Mouse (Mus musculus) heart, embryonic 11.5 days (tissue): Measurements from ENCODE around the gene Dgkq. TPM values are rescaled to one million over a fixed set of nuclear protein-coding genes. Genes with fewer than 3 reads are reported as not detected.

Experiments
- ATAC-seq: fragments of 200-750 bp; cut with Nextera tagmentation; replicated peaks from 2 replicates; pipeline ENCODE4 v1.8.0; 2017; ENCODE audit warnings: moderate library complexity; ENCODE audit not compliant: insufficient number of reproducible peaks, low FRiP score, low TSS enrichment
- H3K27ac ChIP-seq: fragments of 300-500 bp; sonication (generic); 2 replicates; pipeline ENCODE4 v1.5.1; 2014; ENCODE audit warnings: mild to moderate bottlenecking, low read depth, low read length
- H3K27me3 ChIP-seq: fragments of 300-500 bp; sonication (generic); 2 replicates; pipeline ENCODE4 v1.6.1; 2014; ENCODE audit warnings: mild to moderate bottlenecking, low read length, mixed read lengths; ENCODE audit not compliant: control insufficient read depth, insufficient read depth
- H3K36me3 ChIP-seq: fragments of 300-500 bp; sonication (generic); 2 replicates; pipeline ENCODE4 v1.6.1; 2014; ENCODE audit warnings: mild to moderate bottlenecking, low read length, moderate library complexity, mixed read lengths; ENCODE audit not compliant: control insufficient read depth, insufficient read depth
- H3K4me1 ChIP-seq: fragments of 300-500 bp; sonication (generic); 2 replicates; pipeline ENCODE4 v1.6.1; 2014; ENCODE audit warnings: low read length; ENCODE audit not compliant: control insufficient read depth, insufficient read depth
- H3K4me2 ChIP-seq: fragments of 300-500 bp; sonication (generic); 2 replicates; pipeline ENCODE4 v1.6.1; 2014; ENCODE audit warnings: mild to moderate bottlenecking, moderate library complexity
- H3K4me3 ChIP-seq: fragments of 300-500 bp; sonication (generic); 2 replicates; pipeline ENCODE4 v1.5.1; 2014; ENCODE audit warnings: low read depth, low read length
- H3K9ac ChIP-seq: fragments of 300-500 bp; sonication (generic); 2 replicates; pipeline ENCODE4 v1.6.1; 2014; ENCODE audit warnings: mild to moderate bottlenecking, low read depth, low read length, moderate library complexity
- H3K9me3 ChIP-seq: fragments of 300-500 bp; sonication (generic); replicated peaks from 2 replicates; pipeline ENCODE4 v1.6.1; 2016; ENCODE audit warnings: low read length; ENCODE audit not compliant: control insufficient read depth
- WGBS: fragments of 180-500 bp; shearing (Covaris S2); extraction: QIAGEN DNeasy Blood & Tissue Kit; methylation state at CpG from one replicate; pipeline ENCODE4 v1.1.7; 2014; ENCODE audit not compliant: insufficient replicate concordance; 5-methylcytosine and 5-hydroxymethylcytosine counted together
- polyA plus RNA-seq: library from polyadenylated mRNA; unstranded; fragments of >200 nt; fragmentation: Nextera tagmentation; extraction: Ambion mirVana; gene quantifications from 2 replicates; pipeline ENCODE4 v1.2.1, GENCODE M21; 2014

The Dgkq gene
- polyA plus RNA-seq, 1 experiment from 2014 or later, result 5.6 TPM

GRCm38 (mm10) chr5:108655381-108655780, 14.1 kb downstream of the Dgkq start:
- peaks cover 8% of the 10 kb centered on the region for H3K36me3 ChIP-seq

GRCm38 (mm10) chr5:108654444-108654990, 15.0 kb downstream of the Dgkq start:
- Histone ChIP-seq H3K4me3 (no peak overlapping the region), H3K4me1 (peaks cover 1% of the 10 kb centered on the region), H3K36me3 (peaks cover 8% of the 10 kb centered on the region), H3K9ac (no peak overlapping the region), H3K9me3 (no peaks in the 10 kb centered on the region), H3K27ac (no peak overlapping the region), H3K27me3 (no peaks in the 10 kb centered on the region), H3K4me2 (no peak overlapping the region)
- ATAC-seq, result no peak
- WGBS, result 86% methylated on average over 10 of the region's 10 CpGs

More at GRCm38 (mm10) chr5:108655381-108655780, 14.1 kb downstream of the Dgkq start:
- WGBS, result 91% methylated on average over 9 of the region's 9 CpGs
- Histone ChIP-seq H3K27me3 (no peaks in the 10 kb centered on the region), H3K4me3 (no peak overlapping the region), H3K4me2 (no peak overlapping the region), H3K9ac (no peak overlapping the region), H3K4me1 (peaks cover 6% of the 10 kb centered on the region), H3K9me3 (no peaks in the 10 kb centered on the region), H3K27ac (no peak overlapping the region)
- ATAC-seq, result no peak

- Histone ChIP-seq H3K36me3 (peaks cover 8% of the 10 kb centered on the region), H3K27me3 (no peaks in the 10 kb centered on the region), H3K4me3 (no peak overlapping the region), H3K27ac (no peak overlapping the region), H3K9ac (no peak overlapping the region), H3K9me3 (no peaks in the 10 kb centered on the region), H3K4me2 (no peak overlapping the region), H3K4me1 (no peaks in the 10 kb centered on the region)
- ATAC-seq, result no peak
- WGBS, result 88% methylated on average over 6 of the region's 6 CpGs
Measured at GRCm38 (mm10) chr5:108653341-108653740, 16.1 kb downstream of the Dgkq start.

- no peak overlapping the region for H3K4me2 ChIP-seq
- H3K9me3 ChIP-seq, result no peaks in the 10 kb centered on the region
- ATAC-seq, result no peak
- no peaks in the 10 kb centered on the region for H3K4me1 ChIP-seq
- no peak overlapping the region for H3K4me3 ChIP-seq
- H3K27me3 ChIP-seq, result no peaks in the 10 kb centered on the region
- H3K27ac ChIP-seq, result no peak overlapping the region
- H3K36me3 ChIP-seq, result peaks cover 14% of the 10 kb centered on the region
- 54% methylated on average over 1 of the region's 1 CpGs for WGBS
- H3K9ac ChIP-seq, result no peak overlapping the region
Measured at GRCm38 (mm10) chr5:108651823-108652222, 17.6 kb downstream of the Dgkq start.

GRCm38 (mm10) chr5:108651136-108651720, 18.2 kb downstream of the Dgkq start:
- no peaks in the 10 kb centered on the region for H3K4me1 ChIP-seq
- H3K27me3 ChIP-seq, result no peaks in the 10 kb centered on the region
- ATAC-seq, result no peak
- H3K36me3 ChIP-seq, result peaks cover 15% of the 10 kb centered on the region
- H3K9ac ChIP-seq, result no peak overlapping the region
- no peaks in the 10 kb centered on the region for H3K9me3 ChIP-seq
- no peak overlapping the region for H3K4me2 ChIP-seq
- no peak overlapping the region for H3K4me3 ChIP-seq
- 82% methylated on average over 5 of the region's 5 CpGs for WGBS
- H3K27ac ChIP-seq, result no peak overlapping the region

GRCm38 (mm10) chr5:108650341-108650740, 19.1 kb downstream of the Dgkq start:
- ATAC-seq, result no peak
- no peaks in the 10 kb centered on the region for H3K9me3 ChIP-seq
- H3K27ac ChIP-seq, result no peak overlapping the region
- 81% methylated on average over 7 of the region's 7 CpGs for WGBS
- peaks cover 16% of the 10 kb centered on the region for H3K36me3 ChIP-seq
- H3K27me3 ChIP-seq, result no peaks in the 10 kb centered on the region
- H3K9ac ChIP-seq, result no peak overlapping the region
- no peak overlapping the region for H3K4me3 ChIP-seq
- no peaks in the 10 kb centered on the region for H3K4me1 ChIP-seq
- no peak overlapping the region for H3K4me2 ChIP-seq

- Histone ChIP-seq H3K4me3 (no peak overlapping the region), H3K27ac (no peak overlapping the region), H3K4me1 (no peaks in the 10 kb centered on the region), H3K36me3 (peaks cover 17% of the 10 kb centered on the region; the same call in 1 of the 2 replicates), H3K4me2 (no peak overlapping the region), H3K9me3 (no peaks in the 10 kb centered on the region), H3K9ac (no peak overlapping the region), H3K27me3 (no peaks in the 10 kb centered on the region)
- WGBS, result 84% methylated on average over 11 of the region's 11 CpGs
- ATAC-seq, result no peak
Measured at GRCm38 (mm10) chr5:108648937-108649576, 20.4 kb downstream of the Dgkq start.

- H3K27ac ChIP-seq, result no peak overlapping the region
- no peak for ATAC-seq
- no peak overlapping the region for H3K4me3 ChIP-seq
- H3K36me3 ChIP-seq, result peaks cover 13% of the 10 kb centered on the region; the same call in 1 of the 2 replicates
- no peak overlapping the region for H3K4me2 ChIP-seq
- WGBS, result 88% methylated on average over 2 of the region's 2 CpGs
- H3K9me3 ChIP-seq, result no peaks in the 10 kb centered on the region
- no peaks in the 10 kb centered on the region for H3K27me3 ChIP-seq
- H3K4me1 ChIP-seq, result no peaks in the 10 kb centered on the region
- H3K9ac ChIP-seq, result no peak overlapping the region
Measured at GRCm38 (mm10) chr5:108647820-108648465, 21.5 kb downstream of the Dgkq start.
